Mouse (Mus musculus) liver, postnatal 0 days (tissue): ENCODE results near the gene Kif18b.

Experiments used
- CTCF ChIP-seq: sonication (generic); IDR thresholded peaks from 2 replicates; pipeline ENCODE4 v1.5.1; 2016; ENCODE audit warnings: antibody characterized with exemption, low read depth
- EP300 ChIP-seq: IDR thresholded peaks from 2 replicates; pipeline ENCODE4 v1.6.1; 2016; ENCODE audit warnings: antibody characterized with exemption, low read depth, mild to moderate bottlenecking

DNA sequence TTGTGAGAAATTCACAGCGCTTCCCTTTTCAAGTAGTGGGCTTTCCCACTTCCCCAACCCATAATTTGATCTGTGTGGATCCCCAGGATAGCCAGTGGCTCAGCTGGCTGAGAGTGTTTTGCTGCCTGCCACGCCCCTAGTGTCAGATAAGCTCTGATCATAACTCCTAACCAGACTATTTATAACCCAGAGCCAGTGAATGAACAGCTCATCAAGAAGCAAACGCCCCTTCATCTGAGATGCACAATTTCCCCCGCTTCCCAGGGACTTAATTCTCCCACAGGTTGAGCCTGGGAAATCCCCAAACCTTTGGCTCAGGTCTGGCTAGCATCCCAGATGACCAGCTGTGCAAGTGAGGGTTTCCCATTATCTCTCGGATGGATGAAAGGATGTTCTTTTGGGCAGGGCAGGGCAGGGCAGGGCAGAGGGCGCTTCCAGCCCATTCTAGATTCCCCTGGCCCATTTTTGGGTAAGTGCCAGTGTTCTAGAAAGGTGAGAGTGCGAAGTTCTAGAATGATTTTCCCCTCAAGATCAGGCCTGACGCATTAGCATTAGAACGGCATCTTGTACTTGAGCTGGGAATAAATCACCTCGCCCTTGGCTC lies 40.2 kb downstream of the Kif18b start, which contains the start of gene Fam187a:
- no peak for TF ChIP-seq CTCF
- no peak for TF ChIP-seq EP300
